Mouse (Mus musculus): Measurements from ENCODE around the gene U2af2. TPM values are rescaled to one million over a fixed set of nuclear protein-coding genes. Genes with fewer than 3 reads are reported as not detected.
"Not testable (repeated sequence)": the region's sequence is repeated elsewhere in the genome, so short reads cannot be mapped to it uniquely, and the experiment has no call there.

U2af2 gene
- 10 to 100 TPM; 38.2 to 52.9 (median 47.0) TPM for total RNA-seq (2022)

DNA sequence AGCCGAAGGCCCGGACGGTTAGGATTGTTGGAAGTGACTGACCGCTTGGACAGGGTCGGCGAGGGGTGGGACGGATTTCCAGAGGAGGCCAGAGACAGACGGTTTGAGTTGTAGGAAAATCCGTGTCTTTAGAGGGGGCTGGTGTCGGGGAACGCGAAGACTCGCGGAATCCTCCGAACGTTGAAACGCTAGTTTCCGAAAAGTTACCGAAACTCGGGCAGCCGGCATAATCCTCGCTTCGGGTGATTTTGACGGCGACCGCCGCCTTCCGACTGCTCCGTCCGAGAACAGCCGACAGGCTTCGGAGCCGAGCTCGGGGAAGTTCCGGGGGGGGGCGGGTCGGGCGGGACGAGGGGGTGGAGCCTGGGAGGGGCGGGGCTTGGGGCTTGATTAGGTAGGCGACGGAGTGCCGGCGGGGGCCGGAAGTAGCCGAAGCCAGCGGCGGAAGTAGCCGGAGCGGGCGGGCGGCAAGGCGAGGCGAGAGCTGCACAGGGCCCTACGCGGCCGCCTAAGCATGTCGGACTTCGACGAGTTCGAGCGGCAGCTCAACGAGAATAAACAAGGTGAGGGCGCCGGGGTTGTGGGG, at the start of gene U2af2:
TSS of gene U2af2 (plus strand) at position 370 of the 586 bp plus-strand sequence.
- DNase-seq (ENCODE audit: low spot score in 2 of 2) = peak; percentile 83 to 92

- DNase-seq (ENCODE audit: low spot score in 2 of 2) = no peak
These were observed 49.0 kb upstream of the U2af2 start for GRCm38 (mm10) chr7:5012681-5013513.

GRCm38 (mm10) chr7:5014251-5015117, 47.5 kb upstream of the U2af2 start, which contains the start of the genes Zfp524 and Fiz1:
TSS of gene Zfp524 (plus strand) at chr7:5014415.
TSS of gene Fiz1 (minus strand) at chr7:5014697.
- peak; percentile 97 to 98 for DNase-seq (ENCODE audit: low spot score in 2 of 2)

DNA sequence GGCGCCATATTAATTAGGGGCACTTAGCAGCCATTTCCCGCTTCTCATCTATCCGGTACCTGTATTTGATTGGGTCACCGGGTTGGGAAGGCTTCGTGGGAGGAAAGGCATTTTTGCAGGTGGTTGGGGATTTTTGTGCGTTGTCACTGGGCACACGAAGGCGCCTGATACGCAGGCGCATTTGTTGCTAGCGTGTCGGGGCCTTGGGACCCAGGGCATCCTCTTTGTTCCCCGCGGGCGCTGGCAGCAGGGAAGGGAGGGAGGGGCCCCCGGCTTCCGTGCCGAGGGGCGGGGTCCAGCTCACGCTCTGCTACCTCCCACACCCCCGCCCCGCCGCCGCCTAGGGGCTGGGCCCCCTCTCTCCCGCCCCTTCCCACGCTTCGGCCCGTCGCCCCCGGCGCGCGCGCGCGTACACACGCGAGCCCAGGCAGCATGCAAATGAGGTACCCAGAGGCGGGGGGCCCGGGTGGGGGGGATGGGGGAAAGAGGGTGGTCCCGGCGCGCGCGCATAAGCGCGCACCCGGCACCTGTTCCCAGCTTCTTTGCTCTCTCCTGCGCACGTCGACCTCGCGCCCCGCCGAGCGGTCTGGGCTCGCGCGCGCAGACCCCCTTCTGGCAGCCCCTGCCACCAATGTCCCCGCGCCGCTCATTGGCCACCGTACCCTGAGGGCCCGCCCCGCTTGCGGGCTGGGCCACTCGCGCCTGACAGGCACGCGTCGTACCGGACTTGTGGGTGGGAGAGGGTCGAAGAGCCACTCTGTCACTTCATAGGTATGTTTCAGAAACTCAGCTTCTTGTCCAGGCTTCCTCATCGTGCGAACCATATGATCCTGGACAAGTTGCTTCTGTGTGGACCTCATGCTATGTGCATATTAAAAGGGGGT, 46.6 kb upstream of the U2af2 start, which contains the start of gene Gm44973:
TSS of gene Gm44973 (plus strand) at position 379 of the 884 bp plus-strand sequence.
- peak; percentile 89 to 90 for DNase-seq (ENCODE audit: low spot score in 2 of 2)

- no peak for DNase-seq (ENCODE audit: low spot score in 2 of 2)
These were observed 45.9 kb upstream of the U2af2 start for GRCm38 (mm10) chr7:5016057-5016456.

DNA sequence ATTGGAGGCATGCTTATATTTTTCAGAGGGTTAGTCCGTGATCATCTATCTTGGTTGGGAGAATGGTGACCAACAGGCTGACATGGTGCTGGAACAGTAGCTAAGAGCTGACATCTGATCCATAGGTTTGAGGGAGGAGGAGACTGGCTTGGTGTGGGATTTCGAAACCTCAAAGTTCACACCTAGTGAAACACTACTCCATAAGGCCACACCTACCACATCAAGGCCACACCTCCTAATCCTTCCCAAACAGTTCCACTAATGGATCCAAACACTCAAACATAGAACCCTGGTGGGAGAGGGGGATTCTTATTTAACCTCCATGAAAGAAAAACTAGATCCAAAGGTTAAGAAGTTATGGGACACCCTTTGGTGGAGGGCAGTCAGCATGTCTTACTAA, 45.0 kb upstream of the U2af2 start:
- DNase-seq (ENCODE audit: low spot score in 2 of 2) = no peak

DNA sequence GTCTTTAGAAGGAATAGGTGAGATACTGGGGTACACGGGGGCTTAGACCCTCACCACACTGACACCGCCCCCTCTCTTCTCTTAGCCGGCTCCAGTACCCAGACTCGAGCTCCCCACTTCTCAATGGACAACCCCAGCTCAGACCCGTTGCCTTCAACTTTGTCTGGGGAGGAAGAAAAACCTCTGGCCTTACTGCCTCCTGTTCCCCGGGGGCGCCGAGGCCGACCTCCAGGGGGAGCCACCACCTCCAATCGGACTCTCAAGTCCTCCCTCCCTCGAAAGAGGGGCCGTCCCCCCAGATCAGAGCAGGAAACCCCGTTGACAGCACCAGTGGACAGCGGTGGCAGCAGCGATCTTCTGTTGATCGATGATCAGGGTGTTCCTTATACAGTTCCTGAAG, 44.6 kb upstream of the U2af2 start:
- no peak for DNase-seq (ENCODE audit: low spot score in 2 of 2)

DNA sequence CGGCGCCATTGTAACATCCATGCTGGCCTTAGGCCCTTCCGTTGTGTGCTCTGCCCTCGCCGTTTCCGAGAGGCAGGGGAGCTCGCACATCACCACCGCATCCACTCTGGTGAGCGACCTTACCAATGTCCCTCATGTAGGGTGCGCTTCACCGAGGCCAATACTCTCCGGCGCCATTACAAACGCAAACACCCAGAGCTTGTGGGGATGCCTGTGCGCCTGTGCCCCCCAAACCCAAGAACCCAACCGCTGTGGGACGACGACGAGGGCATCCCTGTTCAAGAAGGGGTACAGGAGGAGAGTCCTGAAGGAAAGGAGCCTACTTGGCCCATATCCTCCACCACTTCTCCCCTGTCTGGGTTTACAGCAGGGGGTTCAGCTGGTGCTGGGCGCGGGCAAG, 44.0 kb upstream of the U2af2 start:
- no peak for DNase-seq (ENCODE audit: low spot score in 2 of 2)

DNA sequence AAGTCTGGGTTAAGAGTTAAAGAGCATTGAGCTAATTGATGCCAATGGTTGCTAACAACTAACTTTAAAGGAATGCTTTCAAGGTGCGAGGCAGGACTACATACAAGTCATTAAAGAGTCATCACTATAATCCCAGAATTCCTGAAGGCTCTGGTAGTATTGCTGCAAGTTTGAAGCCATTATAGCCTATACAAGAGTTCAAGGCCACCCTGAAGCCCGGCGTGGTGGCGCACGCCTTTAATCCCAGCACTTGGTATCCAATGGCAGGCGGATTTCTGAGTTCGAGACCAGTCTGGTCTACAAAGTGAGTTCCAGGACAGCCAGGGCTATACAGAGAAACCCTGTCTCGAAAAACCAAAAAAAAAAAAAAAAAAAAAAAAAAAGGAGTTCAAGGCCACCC, 42.4 kb upstream of the U2af2 start:
- DNase-seq (ENCODE audit: low spot score in 2 of 2) = not testable (repeated sequence)

DNA sequence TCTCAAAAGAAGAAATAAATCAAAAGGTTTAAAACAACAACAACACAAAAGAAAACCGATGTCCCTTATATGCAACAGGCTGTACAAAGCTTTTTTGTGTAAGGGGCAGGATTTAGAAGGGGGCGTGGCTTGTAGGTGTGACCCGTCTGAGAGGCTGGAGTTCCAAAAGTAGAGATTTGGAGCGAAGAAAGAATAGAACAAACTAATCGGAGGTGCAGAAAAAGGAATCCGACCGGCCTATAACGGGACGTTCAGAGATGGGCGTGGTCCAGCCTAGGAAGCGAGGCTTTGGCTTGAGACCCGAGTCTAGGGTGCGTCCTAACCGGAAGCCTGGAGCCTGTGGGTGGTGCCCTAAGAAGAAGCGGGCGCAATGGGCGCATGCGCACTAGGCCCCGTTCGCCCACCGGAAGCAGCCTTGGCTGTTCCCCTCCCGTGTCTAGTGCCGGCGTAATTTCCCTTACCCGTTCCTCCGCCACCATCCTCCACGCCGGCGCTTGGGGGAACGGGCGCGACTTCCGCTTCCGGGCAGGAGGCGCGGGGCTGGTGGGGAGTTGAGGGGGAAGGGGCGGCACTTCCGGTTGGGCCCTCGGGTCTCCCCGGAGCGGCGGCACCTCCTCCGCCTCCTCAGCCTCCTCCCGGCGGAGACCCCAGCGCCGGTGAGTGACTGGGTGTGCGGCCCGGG, 41.8 kb upstream of the U2af2 start, which contains the start of the genes Zfp865 and Ccdc106:
TSS of gene Zfp865 (plus strand) at position 377 of the 682 bp plus-strand sequence.
TSS of gene Ccdc106 (plus strand) at position 554 of the 682 bp plus-strand sequence.
- peak; percentile 98 to 99 for DNase-seq (ENCODE audit: low spot score in 2 of 2)

GRCm38 (mm10) chr7:5020685-5021084, 41.3 kb upstream of the U2af2 start:
- DNase-seq (ENCODE audit: low spot score in 2 of 2) = no peak

- DNase-seq (ENCODE audit: low spot score in 2 of 2) = no peak
These were observed 40.7 kb upstream of the U2af2 start for GRCm38 (mm10) chr7:5021197-5021596.

DNA sequence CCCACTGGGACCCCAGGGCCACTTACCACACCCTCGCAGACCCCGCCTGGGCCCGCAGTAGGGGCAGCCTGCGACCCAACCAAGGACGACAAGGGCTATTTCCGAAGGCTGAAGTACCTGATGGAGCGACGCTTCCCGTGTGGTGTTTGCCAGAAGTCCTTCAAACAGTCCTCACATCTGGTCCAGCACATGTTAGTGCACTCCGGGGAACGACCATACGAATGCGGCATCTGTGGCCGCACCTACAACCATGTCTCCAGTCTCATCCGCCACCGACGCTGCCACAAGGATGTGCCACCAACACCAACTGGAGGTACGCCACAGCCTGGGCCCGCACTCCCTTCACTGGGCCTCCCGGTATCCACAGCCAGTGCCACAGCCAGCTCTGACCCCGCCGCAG, 32.4 kb upstream of the U2af2 start:
- no peak for DNase-seq (ENCODE audit: low spot score in 2 of 2)

GRCm38 (mm10) chr7:5029946-5030345, 32.0 kb upstream of the U2af2 start:
- DNase-seq (ENCODE audit: low spot score in 2 of 2) = no peak

DNA sequence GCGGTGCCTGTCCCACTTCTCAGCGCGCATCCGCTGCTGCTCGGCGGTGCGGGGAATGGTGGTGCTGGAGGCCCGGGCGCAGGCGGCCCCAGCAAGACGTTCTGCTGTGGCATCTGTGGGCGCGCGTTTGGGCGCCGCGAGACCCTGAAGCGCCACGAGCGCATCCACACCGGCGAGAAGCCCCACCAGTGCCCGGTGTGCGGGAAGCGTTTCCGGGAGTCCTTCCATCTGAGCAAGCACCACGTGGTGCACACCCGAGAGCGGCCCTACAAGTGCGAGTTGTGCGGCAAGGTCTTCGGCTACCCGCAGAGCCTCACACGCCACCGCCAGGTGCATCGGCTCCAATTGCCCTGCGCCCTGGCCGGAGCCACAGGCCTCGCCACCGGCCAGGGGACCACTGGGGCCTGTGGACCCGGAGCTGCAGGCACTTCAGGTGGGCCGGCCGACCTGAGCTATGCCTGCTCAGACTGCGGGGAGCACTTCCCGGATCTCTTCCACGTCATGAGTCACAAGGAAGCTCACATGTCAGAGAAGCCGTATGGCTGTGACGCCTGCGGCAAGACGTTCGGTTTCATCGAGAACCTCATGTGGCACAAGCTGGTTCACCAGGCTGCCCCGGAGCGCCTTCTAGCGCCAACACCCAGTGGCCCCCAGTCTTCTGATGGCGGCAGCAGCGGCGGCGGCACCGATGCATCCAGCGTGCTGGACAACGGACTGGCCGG, 31.2 kb upstream of the U2af2 start:
- no peak for DNase-seq (ENCODE audit: low spot score in 2 of 2)

DNA sequence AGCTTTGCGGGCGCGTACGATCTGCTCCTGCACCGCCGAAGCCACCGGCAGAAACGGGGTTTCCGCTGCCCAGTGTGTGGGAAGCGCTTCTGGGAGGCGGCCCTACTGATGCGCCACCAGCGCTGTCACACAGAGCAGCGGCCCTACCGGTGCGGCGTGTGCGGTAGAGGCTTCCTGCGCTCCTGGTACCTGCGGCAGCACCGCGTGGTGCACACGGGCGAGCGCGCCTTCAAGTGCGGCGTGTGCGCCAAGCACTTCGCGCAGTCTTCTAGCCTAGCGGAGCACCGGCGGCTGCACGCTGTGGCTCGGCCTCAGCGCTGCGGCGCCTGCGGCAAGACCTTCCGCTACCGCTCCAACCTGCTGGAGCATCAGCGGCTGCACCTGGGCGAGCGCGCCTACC, 30.4 kb upstream of the U2af2 start:
- DNase-seq (ENCODE audit: low spot score in 2 of 2) = no peak

GRCm38 (mm10) chr7:5033818-5034217, 28.1 kb upstream of the U2af2 start, which contains the start of gene 4632433K11Rik:
TSS of gene 4632433K11Rik (plus strand) at chr7:5034118.
- no peak for DNase-seq (ENCODE audit: low spot score in 2 of 2)

- no peak for DNase-seq (ENCODE audit: low spot score in 2 of 2)
These were observed 26.3 kb upstream of the U2af2 start for GRCm38 (mm10) chr7:5035628-5036027.

- DNase-seq (ENCODE audit: low spot score in 2 of 2) = no peak
These were observed 25.8 kb upstream of the U2af2 start for GRCm38 (mm10) chr7:5036136-5036535.
